Mouse (Mus musculus) lung, adult 18-20 months (tissue): ENCODE data around the gene Rere.
"Not testable (repeated sequence)": the region's sequence is repeated elsewhere in the genome, so short reads cannot be mapped to it uniquely, and the experiment has no call there.

ENCODE experiments used
- DNase-seq, 2 experiments: peaks; one replicate each; pipeline ENCODE4 v3.0.0; 2022; ENCODE audit warnings: mixed read lengths in 2 of 2

Rere gene

GRCm38 (mm10) chr4:150472751-150473436 lies 191.4 kb downstream of the Rere start:
- no peak for DNase-seq

- DNase-seq: no peak
Measured at GRCm38 (mm10) chr4:150473437-150474070, 192.1 kb downstream of the Rere start.

GRCm38 (mm10) chr4:150474086-150474485 lies 192.6 kb downstream of the Rere start:
- DNase-seq: no peak

GRCm38 (mm10) chr4:150476258-150476657 lies 194.8 kb downstream of the Rere start:
- DNase-seq: no peak

GRCm38 (mm10) chr4:150478006-150478405 lies 196.6 kb downstream of the Rere start:
- DNase-seq: no peak

GRCm38 (mm10) chr4:150483081-150483480 lies 201.6 kb downstream of the Rere start:
- DNase-seq: not testable (repeated sequence)

- DNase-seq: no peak
Measured at GRCm38 (mm10) chr4:150486097-150486496, 204.7 kb downstream of the Rere start.

- peak; percentile 10 to 33 for DNase-seq
Measured at GRCm38 (mm10) chr4:150487109-150487508, 205.7 kb downstream of the Rere start.

- peak; percentile 83 to 89 for DNase-seq
Measured at GRCm38 (mm10) chr4:150488096-150488748, 206.8 kb downstream of the Rere start.

GRCm38 (mm10) chr4:150488767-150489166 lies 207.3 kb downstream of the Rere start:
- DNase-seq: no peak

- DNase-seq: no peak
Measured at GRCm38 (mm10) chr4:150490050-150490449, 208.6 kb downstream of the Rere start.

GRCm38 (mm10) chr4:150491710-150492109 lies 210.3 kb downstream of the Rere start:
- DNase-seq: no peak

- no peak for DNase-seq
Measured at GRCm38 (mm10) chr4:150493258-150493937, 212.0 kb downstream of the Rere start.

- not testable (repeated sequence) for DNase-seq
Measured at GRCm38 (mm10) chr4:150493938-150494330, 212.5 kb downstream of the Rere start.

- no peak for DNase-seq
Measured at GRCm38 (mm10) chr4:150495568-150495967, 214.1 kb downstream of the Rere start.

- no peak for DNase-seq
Measured at GRCm38 (mm10) chr4:150504304-150505021, 223.0 kb downstream of the Rere start.

GRCm38 (mm10) chr4:150509026-150509712 lies 227.7 kb downstream of the Rere start:
- no peak for DNase-seq

- no peak for DNase-seq
Measured at GRCm38 (mm10) chr4:150510036-150510435, 228.6 kb downstream of the Rere start.

- DNase-seq: not testable (repeated sequence)
Measured at GRCm38 (mm10) chr4:150513387-150513786, 231.9 kb downstream of the Rere start.

GRCm38 (mm10) chr4:150516201-150516600 lies 234.8 kb downstream of the Rere start:
- no peak for DNase-seq

GRCm38 (mm10) chr4:150517381-150517780 lies 235.9 kb downstream of the Rere start:
- peak in 1 of 2 experiments; percentile 10 for DNase-seq

GRCm38 (mm10) chr4:150518826-150519225 lies 237.4 kb downstream of the Rere start:
- peak; percentile 28 to 37 for DNase-seq
